Mouse (Mus musculus): ENCODE results near the gene Zic3. TPM values are rescaled to one million over a fixed set of nuclear protein-coding genes. Genes with fewer than 3 reads are reported as not detected.

Gene Zic3
- total and polyA plus RNA-seq, 3 experiments, result not detected

GRCm38 (mm10) chrX:58030100-58030834 is 7.8 kb downstream of the Zic3 start:
- Histone ChIP-seq H3K27me3 (replicated peaks) (no peaks in the 10 kb centered on the region), H3K9me3 (replicated peaks; ENCODE audit: low read length) (peaks cover 36% of the 10 kb centered on the region), H3K4me2 (ENCODE audit: insufficient read depth, low read depth, poor library complexity, severe bottlenecking) (no peak overlapping the region), H3K4me3 (replicated peaks in 1 of 3; ENCODE audit: low read depth in 2 of 3, low read length in 2 of 3, poor library complexity in 1 of 3) (no peak overlapping the region), H3K79me2 (replicated peaks; ENCODE audit: control insufficient read depth, extremely low read depth, insufficient read depth, poor library complexity, severe bottlenecking) (no peaks in the 10 kb centered on the region), H3K27ac (ENCODE audit: insufficient read depth, low read depth) (no peak overlapping the region), H3K36me3 (replicated peaks in 1 of 2; ENCODE audit: control insufficient read depth in 1 of 2, insufficient read depth in 1 of 2, low read length in 1 of 2) (no peaks in the 10 kb centered on the region), H3K9ac (ENCODE audit: insufficient read depth, low read depth) (no peak overlapping the region), H3K4me1 (ENCODE audit: control insufficient read depth in 1 of 2, insufficient read depth in 2 of 2) (no peaks in the 10 kb centered on the region)
- dilution Hi-C loops (cut with MboI; ENCODE audit: extremely low pct_ligation_motif_present, extremely low pct_unique_long_range_greater_than_20kb, low sequenced_read_pairs) (no loop called here), in situ Hi-C loops (cut with MboI; ENCODE audit: low pct_ligation_motif_present, low pct_unique_long_range_greater_than_20kb, low sequenced_read_pairs) (no loop called here)
- DNase-seq (ENCODE audit: extremely low read depth), result no peak
- no peak for TF ChIP-seq IRF4 (IDR thresholded peaks at IDR 0.05; ENCODE audit: low read depth, low read length)
- no peak for TF ChIP-seq RAD21 (IDR thresholded peaks at IDR 0.05; ENCODE audit: low read depth, low read length)
- TF ChIP-seq GABPA (IDR thresholded peaks at IDR 0.05; ENCODE audit: insufficient replicate concordance, low read depth, low read length), result no peak
- no peak for TF ChIP-seq TBP (conservative IDR thresholded peaks at IDR 0.05; ENCODE audit: low read depth, low read length)
- TF ChIP-seq POLR2A (IDR thresholded peaks at IDR 0.05; ENCODE audit: low read depth, low read length), result no peak
- TF ChIP-seq NELFE (IDR thresholded peaks at IDR 0.05; ENCODE audit: low read depth, low read length), result no peak
- TF ChIP-seq NRF1 (IDR thresholded peaks at IDR 0.05; ENCODE audit: low read depth, low read length), result no peak
- no peak for TF ChIP-seq CTCF (conservative IDR thresholded peaks at IDR 0.05 in 1 of 2, IDR thresholded peaks at IDR 0.05 in 1 of 2; ENCODE audit: low read depth in 2 of 2, low read length in 2 of 2)
- no peak for TF ChIP-seq MAFK (IDR thresholded peaks at IDR 0.05; ENCODE audit: insufficient replicate concordance, low read length)
- no peak for TF ChIP-seq HCFC1 (IDR thresholded peaks at IDR 0.05; ENCODE audit: low read depth, low read length)
- TF ChIP-seq USF1 (IDR thresholded peaks at IDR 0.05; ENCODE audit: low read depth, low read length), result no peak
- no peak for TF ChIP-seq KAT2A (IDR thresholded peaks at IDR 0.05; ENCODE audit: insufficient replicate concordance, low read length)

- H3K9me3 ChIP-seq (replicated peaks; ENCODE audit: low read length), result peaks cover 36% of the 10 kb centered on the region
- TF ChIP-seq CHD2 (IDR thresholded peaks at IDR 0.05; ENCODE audit: low read length) (no peak), ZMIZ1 (IDR thresholded peaks at IDR 0.05; ENCODE audit: low read depth, low read length) (no peak), IRF4 (IDR thresholded peaks at IDR 0.05; ENCODE audit: low read depth, low read length) (no peak), POLR2A (IDR thresholded peaks at IDR 0.05; ENCODE audit: low read depth, low read length) (no peak)
- no peak overlapping the region for H3K9ac ChIP-seq (ENCODE audit: insufficient read depth, low read depth)
- no peaks in the 10 kb centered on the region for H3K79me2 ChIP-seq (replicated peaks; ENCODE audit: control insufficient read depth, extremely low read depth, insufficient read depth, poor library complexity, severe bottlenecking)
- H3K4me2 ChIP-seq (ENCODE audit: insufficient read depth, low read depth, poor library complexity, severe bottlenecking), result no peak overlapping the region
- no peaks in the 10 kb centered on the region for H3K27me3 ChIP-seq (replicated peaks)
- no peak for DNase-seq (ENCODE audit: extremely low read depth)
- in situ Hi-C loops (cut with MboI; ENCODE audit: low pct_ligation_motif_present, low pct_unique_long_range_greater_than_20kb, low sequenced_read_pairs), result no loop called here
- no peaks in the 10 kb centered on the region for H3K36me3 ChIP-seq (replicated peaks in 1 of 2; ENCODE audit: control insufficient read depth in 1 of 2, insufficient read depth in 1 of 2, low read length in 1 of 2)
- H3K4me3 ChIP-seq (replicated peaks in 1 of 3; ENCODE audit: low read depth in 2 of 3, low read length in 2 of 3, poor library complexity in 1 of 3), result no peak overlapping the region
- no peak overlapping the region for H3K27ac ChIP-seq (ENCODE audit: insufficient read depth, low read depth)
- H3K4me1 ChIP-seq (ENCODE audit: control insufficient read depth in 1 of 2, insufficient read depth in 2 of 2), result no peaks in the 10 kb centered on the region
- dilution Hi-C loops (cut with MboI; ENCODE audit: extremely low pct_ligation_motif_present, extremely low pct_unique_long_range_greater_than_20kb, low sequenced_read_pairs), result no loop called here
Measured at GRCm38 (mm10) chrX:58030835-58031670, 8.6 kb downstream of the Zic3 start.
